Mouse (Mus musculus) hindbrain, embryonic 12.5 days (tissue): ENCODE results near the gene Hmga1. TPM values are rescaled to one million over a fixed set of nuclear protein-coding genes. Genes with fewer than 3 reads are reported as not detected.

ENCODE experiments used
- ATAC-seq: fragments of 200-750 bp; cut with Nextera tagmentation; 2 replicates; pipeline ENCODE4 v1.8.0; 2017; ENCODE audit warnings: moderate TSS enrichment; ENCODE audit not compliant: low FRiP score
- H3K27ac ChIP-seq: fragments of 300-500 bp; sonication (generic); 2 replicates; pipeline ENCODE4 v1.5.1; 2016; ENCODE audit warnings: mild to moderate bottlenecking
- H3K27me3 ChIP-seq: fragments of 300-500 bp; sonication (generic); 2 replicates; pipeline ENCODE4 v1.6.1; 2016; ENCODE audit warnings: mild to moderate bottlenecking
- H3K36me3 ChIP-seq: fragments of 300-500 bp; sonication (generic); 2 replicates; pipeline ENCODE4 v1.6.1; 2016; ENCODE audit warnings: mild to moderate bottlenecking
- H3K4me1 ChIP-seq: fragments of 300-500 bp; sonication (generic); 2 replicates; pipeline ENCODE4 v1.6.1; 2016
- H3K4me2 ChIP-seq: fragments of 300-500 bp; sonication (generic); replicated peaks from 2 replicates; pipeline ENCODE4 v1.6.1; 2016; ENCODE audit warnings: mild to moderate bottlenecking
- H3K4me3 ChIP-seq: fragments of 300-500 bp; sonication (generic); 2 replicates; pipeline ENCODE4 v1.5.1; 2016; ENCODE audit warnings: mild to moderate bottlenecking
- H3K9ac ChIP-seq: fragments of 300-500 bp; sonication (generic); 2 replicates; pipeline ENCODE4 v1.6.1; 2016; ENCODE audit warnings: mild to moderate bottlenecking, moderate library complexity
- H3K9me3 ChIP-seq: fragments of 300-500 bp; sonication (generic); replicated peaks from 2 replicates; pipeline ENCODE4 v1.6.1; 2016; ENCODE audit warnings: mild to moderate bottlenecking
- WGBS: fragments of 180-500 bp; shearing (Covaris S2); methylation state at CpG from one replicate; pipeline ENCODE4 v1.1.7; 2016; 5-methylcytosine and 5-hydroxymethylcytosine counted together
- polyA plus RNA-seq: library from polyadenylated mRNA; unstranded; fragments of >200 nt; fragmentation: Nextera tagmentation; extraction: Ambion mirVana; gene quantifications from 2 replicates; pipeline ENCODE4 v1.2.1, GENCODE M21; 2016

Hmga1 gene
- polyA plus RNA-seq, 1 experiment from 2014 or later: 162 TPM

DNA sequence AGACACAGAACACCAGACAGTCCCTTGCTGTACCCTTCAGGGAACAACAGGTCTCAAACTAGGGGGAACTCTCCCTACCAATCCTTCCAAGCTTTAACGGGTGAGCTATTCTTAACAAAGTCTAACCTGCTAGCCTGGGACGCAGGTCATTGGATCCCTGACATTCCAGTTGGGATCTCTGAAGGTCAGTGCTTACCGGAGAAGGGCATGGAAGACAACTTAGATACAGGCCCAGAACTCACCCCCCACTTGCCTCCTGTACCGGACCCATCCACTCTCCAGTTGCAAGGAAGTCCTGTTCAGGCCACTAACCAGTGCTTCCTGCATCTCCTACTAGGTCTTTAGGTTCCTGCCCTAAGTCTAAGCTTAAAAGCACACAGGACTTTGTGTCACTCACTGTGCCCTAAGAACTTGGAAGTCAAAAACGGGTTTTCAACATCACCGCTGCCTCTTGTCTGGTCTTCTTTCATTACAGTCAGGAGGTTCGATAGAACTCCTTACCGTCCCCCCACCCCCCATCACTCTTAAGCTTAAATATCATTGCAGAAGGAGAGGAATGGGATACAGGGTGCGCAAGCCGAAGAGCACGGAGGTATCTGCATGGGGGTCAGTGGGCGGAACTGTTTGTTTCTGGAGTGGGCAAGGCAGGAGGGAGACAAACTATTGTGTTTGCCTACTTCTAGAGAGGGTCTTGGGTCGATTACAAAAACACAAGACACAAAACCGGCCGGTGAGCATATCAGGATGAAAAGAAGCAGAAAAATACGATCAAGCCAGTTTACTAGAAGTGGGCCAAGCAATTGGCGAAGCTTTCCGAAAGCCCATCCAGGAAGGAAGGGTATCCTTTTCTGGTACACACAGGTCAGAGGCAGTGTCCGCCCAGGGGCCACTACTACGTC lies 2.0 kb upstream of the Hmga1 start:
- Histone ChIP-seq H3K36me3 (no peaks in the 10 kb centered on the region), H3K4me3 (peak overlapping the region; percentile 89; the same call in 1 of the 2 replicates), H3K9me3 (no peaks in the 10 kb centered on the region), H3K4me2 (peak overlapping the region; percentile 82), H3K4me1 (peaks cover 42% of the 10 kb centered on the region), H3K9ac (peak overlapping the region; percentile 59), H3K27ac (peak overlapping the region; percentile 95), H3K27me3 (peaks cover 10% of the 10 kb centered on the region; the same call in 1 of the 2 replicates)
- ATAC-seq: no peak
- WGBS: 40% methylated on average over 20 of the region's 20 CpGs

- peak overlapping the region; percentile 59 for H3K9ac ChIP-seq
- ATAC-seq: no peak
- peak overlapping the region; percentile 89 for H3K4me3 ChIP-seq
- peaks cover 10% of the 10 kb centered on the region; the same call in 1 of the 2 replicates for H3K27me3 ChIP-seq
- WGBS: 1% methylated on average over 38 of the region's 39 CpGs
- peak overlapping the region; percentile 82 for H3K4me2 ChIP-seq
- no peaks in the 10 kb centered on the region for H3K36me3 ChIP-seq
- H3K27ac ChIP-seq: peak overlapping the region; percentile 95
- no peaks in the 10 kb centered on the region for H3K9me3 ChIP-seq
- peaks cover 38% of the 10 kb centered on the region for H3K4me1 ChIP-seq
Observed at GRCm38 (mm10) chr17:27555075-27555511, 1.2 kb upstream of the Hmga1 start.

DNA sequence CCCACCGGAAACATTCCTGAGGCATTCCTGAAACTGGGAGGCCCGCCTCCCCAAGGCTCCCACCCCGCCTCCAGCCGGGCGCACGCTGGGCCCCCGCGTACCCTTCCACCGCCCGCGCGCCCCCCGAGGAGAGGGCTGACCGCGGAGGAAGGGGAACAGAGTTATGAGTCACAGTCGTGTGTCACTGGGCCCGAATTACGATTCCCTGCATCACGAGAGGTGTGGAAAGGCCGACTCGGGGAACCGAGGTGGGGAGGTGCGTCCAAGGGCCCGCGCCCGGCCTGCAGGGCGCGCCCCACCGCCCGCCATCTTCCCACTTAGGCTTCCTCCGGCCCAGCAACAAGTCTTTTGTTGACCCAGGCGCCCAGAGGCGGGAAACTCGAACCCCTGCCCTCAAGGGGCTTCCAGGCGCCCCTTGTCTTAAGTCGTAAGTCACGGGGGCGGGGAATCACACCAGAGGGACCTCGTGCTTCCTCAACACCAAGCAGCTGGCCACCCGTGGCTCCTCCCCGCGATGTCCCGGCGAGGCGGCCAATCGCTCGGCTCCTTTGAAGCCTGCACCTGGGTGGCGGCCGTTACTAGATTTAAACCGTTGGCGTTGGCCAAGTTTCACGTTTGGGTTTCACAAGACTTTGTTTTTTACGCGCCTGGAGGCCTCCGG lies 655 bp upstream of the Hmga1 start:
- WGBS: under 1% methylated on average over 55 of the region's 55 CpGs
- Histone ChIP-seq H3K36me3 (0 out of 2 replicates have a peak, but pooled peaks cover under 1% of the 10 kb centered on the region), H3K9ac (peak overlapping the region; percentile 59), H3K4me3 (peak overlapping the region; percentile 89), H3K4me1 (peaks cover 39% of the 10 kb centered on the region), H3K27ac (peak overlapping the region; percentile 95), H3K27me3 (peaks cover 10% of the 10 kb centered on the region; the same call in 1 of the 2 replicates), H3K4me2 (peak overlapping the region; percentile 82), H3K9me3 (no peaks in the 10 kb centered on the region)
- ATAC-seq: peak; percentile 26

GRCm38 (mm10) chr17:27557181-27557926 lies 1.1 kb downstream of the Hmga1 start:
- ATAC-seq: peak; percentile 51
- H3K4me3 ChIP-seq: peak overlapping the region; percentile 89
- peaks cover 12% of the 10 kb centered on the region; the same call in 1 of the 2 replicates for H3K36me3 ChIP-seq
- H3K4me2 ChIP-seq: peak overlapping the region; percentile 82
- peak overlapping the region; percentile 95 for H3K27ac ChIP-seq
- H3K9me3 ChIP-seq: no peaks in the 10 kb centered on the region
- H3K9ac ChIP-seq: peak overlapping the region; percentile 93
- WGBS: under 1% methylated on average over 62 of the region's 75 CpGs
- peaks cover 10% of the 10 kb centered on the region; the same call in 1 of the 2 replicates for H3K27me3 ChIP-seq
- peaks cover 44% of the 10 kb centered on the region for H3K4me1 ChIP-seq

GRCm38 (mm10) chr17:27557927-27558661 lies 1.8 kb downstream of the Hmga1 start:
- Histone ChIP-seq H3K4me1 (peaks cover 44% of the 10 kb centered on the region), H3K9ac (peak overlapping the region; percentile 93), H3K27ac (peak overlapping the region; percentile 95), H3K27me3 (peaks cover 10% of the 10 kb centered on the region; the same call in 1 of the 2 replicates), H3K4me2 (peak overlapping the region; percentile 82), H3K36me3 (peaks cover 12% of the 10 kb centered on the region; the same call in 1 of the 2 replicates), H3K4me3 (peak overlapping the region; percentile 89), H3K9me3 (no peaks in the 10 kb centered on the region)
- ATAC-seq: no peak
- 2% methylated on average over 14 of the region's 14 CpGs for WGBS

DNA sequence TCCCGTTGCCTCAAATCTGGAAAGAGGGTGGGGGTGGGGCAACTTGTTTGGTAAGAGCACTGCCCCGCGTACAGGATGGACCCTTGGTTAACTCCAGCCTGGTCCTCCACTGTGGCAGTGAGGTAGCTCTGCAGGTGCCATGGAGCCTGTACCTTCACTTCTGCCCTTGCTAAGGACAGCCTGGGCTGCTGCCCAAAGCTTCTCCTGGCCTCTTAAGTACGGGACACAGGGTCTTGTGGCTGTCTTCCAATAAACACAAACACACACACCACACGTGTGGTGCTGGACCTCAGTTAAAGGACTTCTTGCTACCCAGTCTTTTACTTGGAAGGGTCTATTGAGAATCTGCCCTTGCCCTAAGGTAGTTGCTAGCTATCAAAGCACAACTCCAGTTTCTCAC lies 2.5 kb downstream of the Hmga1 start:
- ATAC-seq: no peak
- H3K4me2 ChIP-seq: peak overlapping the region; percentile 82
- H3K9ac ChIP-seq: 0 out of 2 replicates have a peak overlapping the region, but pooled peaks have one; percentile 93
- H3K27ac ChIP-seq: no peak overlapping the region
- WGBS: 12% methylated on average over 5 of the region's 5 CpGs
- peaks cover 44% of the 10 kb centered on the region for H3K4me1 ChIP-seq
- peaks cover 12% of the 10 kb centered on the region; the same call in 1 of the 2 replicates for H3K36me3 ChIP-seq
- H3K4me3 ChIP-seq: peak overlapping the region; percentile 89; the same call in 1 of the 2 replicates
- H3K9me3 ChIP-seq: no peaks in the 10 kb centered on the region
- peaks cover 10% of the 10 kb centered on the region; the same call in 1 of the 2 replicates for H3K27me3 ChIP-seq

DNA sequence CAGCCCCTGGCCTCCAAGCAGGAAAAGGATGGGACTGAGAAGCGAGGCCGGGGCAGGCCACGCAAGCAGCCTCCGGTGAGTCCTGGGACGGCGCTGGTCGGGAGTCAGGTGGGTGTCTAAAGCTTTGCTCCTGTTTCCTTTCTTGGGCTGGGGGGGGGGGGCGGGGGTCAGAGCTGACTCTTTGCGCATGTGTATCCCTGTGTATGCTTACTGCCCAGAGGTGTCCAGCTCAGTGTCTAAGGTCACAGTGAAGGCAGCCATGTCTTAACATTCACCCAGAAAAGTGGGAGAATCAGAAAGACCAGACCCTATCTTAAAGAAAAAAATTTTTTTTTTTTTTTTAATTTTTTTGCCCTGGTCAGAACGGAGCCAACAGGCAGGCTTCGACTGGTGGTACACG lies 3.3 kb downstream of the Hmga1 start:
- ATAC-seq: no peak
- H3K9me3 ChIP-seq: no peaks in the 10 kb centered on the region
- H3K27me3 ChIP-seq: 0 out of 2 replicates have a peak, but pooled peaks cover 6% of the 10 kb centered on the region
- no peak overlapping the region for H3K9ac ChIP-seq
- 69% methylated on average over 12 of the region's 12 CpGs for WGBS
- peaks cover 12% of the 10 kb centered on the region; the same call in 1 of the 2 replicates for H3K36me3 ChIP-seq
- peaks cover 48% of the 10 kb centered on the region for H3K4me1 ChIP-seq
- no peak overlapping the region for H3K4me3 ChIP-seq
- no peak overlapping the region for H3K27ac ChIP-seq
- H3K4me2 ChIP-seq: no peak overlapping the region

DNA sequence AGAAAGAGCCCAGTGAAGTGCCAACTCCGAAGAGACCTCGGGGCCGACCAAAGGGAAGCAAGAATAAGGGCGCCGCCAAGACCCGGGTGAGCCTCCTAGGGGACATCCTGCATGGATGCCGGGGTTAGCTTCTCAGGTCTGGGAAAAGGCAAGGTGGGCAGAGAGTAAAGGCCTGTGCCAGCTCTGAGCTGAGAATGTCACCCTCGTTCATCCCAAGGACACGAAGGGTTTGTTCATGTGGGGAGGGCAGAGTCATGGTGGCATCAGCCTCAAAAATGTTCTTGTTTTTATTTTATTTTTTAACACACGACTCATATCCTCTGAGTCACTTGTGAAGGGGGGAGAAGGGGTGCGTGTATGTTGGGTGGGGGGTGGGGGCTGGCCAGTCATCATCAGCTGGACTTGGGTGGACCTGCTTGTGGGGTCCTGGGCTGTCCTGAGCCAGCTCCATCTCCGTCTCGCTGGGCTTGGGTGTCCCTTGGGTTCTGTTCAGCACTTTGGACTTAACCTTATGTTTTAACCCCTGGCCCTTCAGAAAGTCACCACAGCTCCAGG lies 4.7 kb downstream of the Hmga1 start:
- ATAC-seq: no peak
- Histone ChIP-seq H3K27ac (no peak overlapping the region), H3K27me3 (no peaks in the 10 kb centered on the region), H3K4me2 (no peak overlapping the region), H3K36me3 (peaks cover 12% of the 10 kb centered on the region; the same call in 1 of the 2 replicates), H3K4me1 (peaks cover 44% of the 10 kb centered on the region), H3K9me3 (no peaks in the 10 kb centered on the region), H3K9ac (no peak overlapping the region), H3K4me3 (no peak overlapping the region)
- 86% methylated on average over 13 of the region's 13 CpGs for WGBS

GRCm38 (mm10) chr17:27561809-27562526 lies 5.7 kb downstream of the Hmga1 start:
- H3K4me2 ChIP-seq: no peak overlapping the region
- WGBS: 51% methylated on average over 6 of the region's 11 CpGs
- H3K4me1 ChIP-seq: peaks cover 50% of the 10 kb centered on the region
- H3K4me3 ChIP-seq: no peak overlapping the region
- H3K9me3 ChIP-seq: no peaks in the 10 kb centered on the region
- H3K27ac ChIP-seq: no peak overlapping the region
- 0 out of 2 replicates have a peak overlapping the region, but pooled peaks have one; percentile 23 for H3K9ac ChIP-seq
- ATAC-seq: no peak
- H3K36me3 ChIP-seq: peaks cover 12% of the 10 kb centered on the region; the same call in 1 of the 2 replicates
- H3K27me3 ChIP-seq: no peaks in the 10 kb centered on the region

GRCm38 (mm10) chr17:27563771-27564244 lies 7.5 kb downstream of the Hmga1 start:
- 47% methylated on average over 7 of the region's 7 CpGs for WGBS
- Histone ChIP-seq H3K9ac (no peak overlapping the region), H3K4me3 (no peak overlapping the region), H3K36me3 (peaks cover 12% of the 10 kb centered on the region; the same call in 1 of the 2 replicates), H3K4me1 (peaks cover 34% of the 10 kb centered on the region), H3K9me3 (no peaks in the 10 kb centered on the region), H3K27ac (no peak overlapping the region), H3K4me2 (no peak overlapping the region), H3K27me3 (no peaks in the 10 kb centered on the region)
- ATAC-seq: no peak
